Mouse (Mus musculus) liver, postnatal 0 days (tissue): ENCODE results near the gene Cyb561d2. TPM values are rescaled to one million over a fixed set of nuclear protein-coding genes. Genes with fewer than 3 reads are reported as not detected.

Experiments used
- ATAC-seq: fragments of 200-750 bp; cut with Nextera tagmentation; 2 replicates; pipeline ENCODE4 v1.8.0; 2017; ENCODE audit warnings: mild to moderate bottlenecking, moderate library complexity
- DNase-seq: peaks from one replicate; pipeline ENCODE4 v3.0.0-alpha.2; 2016
- H3K27ac ChIP-seq: fragments of 300-500 bp; sonication (generic); 2 replicates; pipeline ENCODE4 v1.5.1; 2014; ENCODE audit warnings: antibody characterized with exemption, moderate library complexity, mild to moderate bottlenecking, low read depth
- H3K27me3 ChIP-seq: fragments of 300-500 bp; sonication (generic); 2 replicates; pipeline ENCODE4 v1.6.1; 2014; ENCODE audit warnings: low read length, control low read depth, mixed read lengths; ENCODE audit not compliant: insufficient read depth
- H3K36me3 ChIP-seq: fragments of 300-500 bp; sonication (generic); replicated peaks from 2 replicates; pipeline ENCODE4 v1.6.1; 2014; ENCODE audit warnings: mild to moderate bottlenecking, control low read depth, low read length, moderate library complexity, mixed read lengths; ENCODE audit not compliant: insufficient read depth
- H3K4me1 ChIP-seq: fragments of 300-500 bp; sonication (generic); 2 replicates; pipeline ENCODE4 v1.6.1; 2014; ENCODE audit warnings: antibody characterized with exemption, mild to moderate bottlenecking, control low read depth; ENCODE audit not compliant: insufficient read depth
- H3K4me2 ChIP-seq: fragments of 300-500 bp; sonication (generic); 2 replicates; pipeline ENCODE4 v1.6.1; 2014; ENCODE audit warnings: low read depth, mild to moderate bottlenecking, low read length, moderate library complexity, mixed read lengths
- H3K4me3 ChIP-seq: fragments of 300-500 bp; sonication (generic); 2 replicates; pipeline ENCODE4 v1.5.1; 2014; ENCODE audit warnings: low read depth, low read length
- H3K9ac ChIP-seq: fragments of 300-500 bp; sonication (generic); replicated peaks from 2 replicates; pipeline ENCODE4 v1.6.1; 2014; ENCODE audit warnings: mild to moderate bottlenecking, moderate library complexity
- H3K9me3 ChIP-seq: fragments of 300-500 bp; sonication (generic); 2 replicates; pipeline ENCODE4 v1.6.1; 2016; ENCODE audit warnings: mild to moderate bottlenecking, control low read depth, low read length, mixed read lengths
- CTCF ChIP-seq: sonication (generic); IDR thresholded peaks from 2 replicates; pipeline ENCODE4 v1.5.1; 2016; ENCODE audit warnings: antibody characterized with exemption, low read depth
- EP300 ChIP-seq: IDR thresholded peaks from 2 replicates; pipeline ENCODE4 v1.6.1; 2016; ENCODE audit warnings: antibody characterized with exemption, low read depth, mild to moderate bottlenecking
- WGBS: fragments of 180-500 bp; shearing (Covaris S2); extraction: QIAGEN DNeasy Blood & Tissue Kit; methylation state at CpG from one replicate; pipeline ENCODE4 v1.1.7; 2014; ENCODE audit not compliant: insufficient replicate concordance; 5-methylcytosine and 5-hydroxymethylcytosine counted together
- polyA plus RNA-seq: library from polyadenylated mRNA; unstranded; fragments of >200 nt; fragmentation: Nextera tagmentation; extraction: Ambion mirVana; gene quantifications from 2 replicates; pipeline ENCODE4 v1.2.1, GENCODE M21; 2015

Cyb561d2 gene
- polyA plus RNA-seq, 1 experiment from 2014 or later: 18.5 TPM

DNA sequence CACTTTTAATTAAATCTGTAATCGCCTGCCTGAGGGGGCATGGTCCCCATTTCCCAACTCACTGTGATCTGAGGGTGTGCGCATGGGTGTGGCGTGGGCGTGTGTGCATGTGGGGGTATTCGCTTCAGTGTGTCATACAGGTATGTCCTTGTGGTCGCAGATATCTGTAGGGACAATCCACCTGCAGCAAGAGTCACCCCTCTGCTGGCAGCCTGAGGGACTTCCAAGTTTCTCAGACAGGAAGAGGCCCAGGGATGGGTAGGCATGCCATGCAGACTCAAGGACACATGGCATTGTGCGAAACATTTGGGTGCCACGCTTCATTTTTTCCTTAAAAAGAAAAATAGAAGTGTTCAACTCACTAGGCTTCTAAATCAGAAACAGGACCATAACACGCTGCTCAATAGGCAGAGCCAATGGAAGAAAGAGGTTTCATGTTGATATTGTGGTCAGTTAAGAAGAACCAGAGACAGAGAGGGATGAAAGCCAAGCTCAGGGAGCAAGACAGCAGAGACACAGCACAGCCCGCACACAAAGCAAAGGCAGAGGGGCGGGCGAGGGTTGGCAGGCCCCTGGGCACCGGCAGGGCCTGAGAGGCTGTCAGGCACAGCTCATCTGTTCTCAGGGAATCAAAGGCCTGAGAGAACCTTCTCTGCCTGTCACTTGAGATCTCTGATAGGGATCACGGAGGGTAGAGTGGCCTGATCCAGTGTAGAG, 31.5 kb downstream of the Cyb561d2 start:
- no peak overlapping the region for H3K4me2 ChIP-seq
- no peak for ATAC-seq
- no peak overlapping the region for H3K27ac ChIP-seq
- no peaks in the 10 kb centered on the region for H3K4me1 ChIP-seq
- WGBS: 79% methylated on average over 14 of the region's 14 CpGs
- no peaks in the 10 kb centered on the region for H3K27me3 ChIP-seq
- no peak overlapping the region for H3K9ac ChIP-seq
- H3K36me3 ChIP-seq: no peaks in the 10 kb centered on the region
- DNase-seq: no peak
- no peaks in the 10 kb centered on the region for H3K9me3 ChIP-seq
- TF ChIP-seq CTCF (no peak), EP300 (no peak)
- no peak overlapping the region for H3K4me3 ChIP-seq

DNA sequence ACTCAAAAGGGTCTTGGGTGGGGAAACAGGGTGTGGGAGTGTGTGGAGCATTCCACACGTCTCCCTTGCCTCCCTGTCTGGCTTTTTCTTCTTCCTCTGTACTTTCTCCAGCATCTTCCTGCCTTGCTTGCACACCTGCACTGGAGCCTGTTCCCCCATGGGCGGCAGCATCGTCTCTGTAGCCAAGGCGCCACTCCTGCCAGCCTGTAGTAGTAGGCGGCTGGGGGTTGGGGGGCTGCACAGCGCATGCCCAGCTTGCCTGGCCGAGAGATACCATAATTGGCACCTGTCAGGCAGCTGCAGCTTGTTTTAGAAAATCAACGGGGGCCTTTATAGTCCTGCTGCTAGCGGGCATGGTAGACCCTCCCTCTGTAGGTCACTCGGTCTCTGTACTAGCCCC, 33.7 kb downstream of the Cyb561d2 start:
- no peak for ATAC-seq
- no peaks in the 10 kb centered on the region for H3K9me3 ChIP-seq
- H3K9ac ChIP-seq: no peak overlapping the region
- no peak overlapping the region for H3K4me2 ChIP-seq
- no peak overlapping the region for H3K27ac ChIP-seq
- no peak overlapping the region for H3K4me3 ChIP-seq
- no peaks in the 10 kb centered on the region for H3K36me3 ChIP-seq
- DNase-seq: no peak
- no peaks in the 10 kb centered on the region for H3K27me3 ChIP-seq
- TF ChIP-seq EP300 (no peak), CTCF (no peak)
- H3K4me1 ChIP-seq: no peaks in the 10 kb centered on the region
- WGBS: 52% methylated on average over 10 of the region's 10 CpGs

DNA sequence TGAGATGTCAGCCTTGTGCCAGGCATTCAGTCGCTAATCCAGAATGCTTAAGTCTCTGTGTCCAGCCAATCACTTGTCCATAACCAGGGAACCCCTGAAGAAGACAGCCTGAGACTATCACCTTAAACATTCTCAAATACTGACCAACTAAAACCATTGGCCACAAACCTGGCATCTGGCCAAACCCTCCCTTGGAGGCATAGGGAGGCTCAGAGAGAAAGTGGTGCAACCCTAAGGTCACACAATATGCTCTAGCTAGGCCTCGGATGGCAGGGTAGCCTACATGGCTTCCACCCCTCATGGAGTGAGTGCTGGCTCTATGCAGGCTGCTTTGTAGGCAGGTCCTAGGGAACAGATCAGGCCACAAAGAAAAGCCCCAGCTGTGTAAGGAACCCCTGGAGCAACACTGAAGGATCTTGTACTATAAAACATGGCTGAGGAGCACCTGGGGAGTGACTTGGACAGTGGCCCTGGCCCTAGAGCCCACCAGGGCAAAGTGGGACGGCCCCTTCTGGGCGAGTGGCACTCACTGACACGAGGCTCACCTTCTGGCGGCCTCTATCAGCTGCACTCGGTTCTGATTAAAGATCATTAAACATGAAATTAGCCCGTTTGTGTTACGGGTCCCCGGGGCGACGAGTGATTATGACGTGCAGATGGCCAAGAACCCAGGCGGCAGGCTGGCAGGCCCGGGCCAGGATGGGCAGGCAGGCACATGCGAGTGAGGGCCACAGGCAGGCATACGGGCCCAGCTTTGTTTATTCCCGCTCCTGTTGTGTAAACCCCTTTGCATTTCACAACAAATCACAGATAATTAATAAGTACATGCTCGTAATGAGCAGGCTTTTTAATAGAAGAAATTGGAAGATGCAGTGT, 37.1 kb downstream of the Cyb561d2 start:
- Histone ChIP-seq H3K36me3 (no peaks in the 10 kb centered on the region), H3K4me1 (no peaks in the 10 kb centered on the region), H3K4me3 (no peak overlapping the region), H3K9me3 (no peaks in the 10 kb centered on the region), H3K9ac (no peak overlapping the region), H3K27me3 (no peaks in the 10 kb centered on the region), H3K4me2 (no peak overlapping the region), H3K27ac (no peak overlapping the region)
- DNase-seq (no peak), ATAC-seq (no peak)
- WGBS: 77% methylated on average over 19 of the region's 19 CpGs
- TF ChIP-seq EP300: no peak
- TF ChIP-seq CTCF: no peak

DNA sequence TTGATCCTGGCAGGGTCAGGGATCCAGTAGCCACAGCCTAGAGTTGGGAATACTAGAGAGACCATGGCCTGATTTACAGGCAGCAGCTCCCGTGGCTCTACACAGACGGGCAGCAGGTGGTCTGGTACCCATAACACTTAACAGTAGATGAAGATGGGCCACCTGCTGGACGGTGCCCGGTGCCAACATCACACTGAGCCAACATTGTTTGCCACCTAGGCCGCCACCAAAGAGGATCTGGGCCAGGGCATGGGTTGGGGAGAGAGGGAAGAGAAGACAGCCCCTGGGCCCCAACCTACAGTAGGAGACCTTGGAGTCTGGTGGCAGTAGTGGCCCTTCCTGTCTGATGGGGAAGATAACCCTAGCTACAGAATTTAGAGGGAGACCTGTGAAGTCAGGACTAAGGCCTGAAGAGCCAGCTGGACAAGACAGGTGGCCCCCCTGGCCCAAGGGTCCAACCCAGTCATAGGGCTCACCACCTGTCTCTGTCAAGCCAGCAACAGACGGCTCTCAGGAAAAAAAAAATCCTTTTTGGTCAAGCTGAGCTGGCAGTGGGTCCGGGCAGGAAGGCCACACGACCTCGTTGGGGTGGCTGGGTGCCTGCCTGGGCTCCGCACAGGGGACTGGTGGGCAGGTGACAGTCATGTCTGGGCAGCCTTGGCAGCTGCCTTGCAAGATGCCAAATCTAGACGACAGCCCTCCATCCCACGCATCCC, 39.7 kb downstream of the Cyb561d2 start:
- no peak for ATAC-seq
- no peak for DNase-seq
- WGBS: 76% methylated on average over 12 of the region's 12 CpGs
- H3K9ac ChIP-seq: no peak overlapping the region
- no peak overlapping the region for H3K27ac ChIP-seq
- no peak overlapping the region for H3K4me2 ChIP-seq
- H3K27me3 ChIP-seq: no peaks in the 10 kb centered on the region
- H3K4me3 ChIP-seq: no peak overlapping the region
- no peaks in the 10 kb centered on the region for H3K36me3 ChIP-seq
- H3K9me3 ChIP-seq: no peaks in the 10 kb centered on the region
- no peaks in the 10 kb centered on the region for H3K4me1 ChIP-seq
- no peak for TF ChIP-seq EP300
- TF ChIP-seq CTCF: no peak

DNA sequence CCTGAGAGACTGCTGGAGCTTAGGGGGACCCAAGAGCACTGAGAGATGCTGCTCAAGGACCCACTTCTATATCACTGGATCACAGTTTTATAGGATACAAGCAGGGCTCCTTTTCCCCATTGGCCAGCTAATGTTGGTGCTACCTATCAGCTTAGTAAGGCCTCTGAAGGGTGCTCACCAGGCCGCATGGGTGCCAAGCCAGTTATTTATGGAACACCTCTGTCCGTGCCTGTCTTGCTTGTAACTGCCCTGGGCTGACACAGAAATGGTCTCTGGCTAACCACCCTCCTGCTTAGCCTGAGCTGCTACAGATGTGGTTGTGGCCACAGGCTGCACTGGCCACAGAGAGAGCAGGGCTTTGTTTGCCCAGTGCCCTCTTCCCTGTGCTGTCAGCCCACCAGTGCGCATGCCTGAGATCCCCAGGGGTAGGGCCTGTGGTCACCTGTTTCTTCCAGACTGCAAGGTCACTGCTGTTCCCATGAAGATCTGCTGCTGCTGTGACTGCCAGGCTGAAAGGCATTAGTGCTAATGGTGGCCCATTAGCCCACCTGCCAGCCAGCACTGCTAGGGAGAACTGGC, 41.2 kb downstream of the Cyb561d2 start:
- no peaks in the 10 kb centered on the region for H3K36me3 ChIP-seq
- H3K27me3 ChIP-seq: no peaks in the 10 kb centered on the region
- no peak overlapping the region for H3K4me3 ChIP-seq
- no peak for ATAC-seq
- no peak overlapping the region for H3K4me2 ChIP-seq
- no peak overlapping the region for H3K27ac ChIP-seq
- TF ChIP-seq CTCF: no peak
- TF ChIP-seq EP300: no peak
- 74% methylated on average over 3 of the region's 3 CpGs for WGBS
- H3K9me3 ChIP-seq: no peaks in the 10 kb centered on the region
- H3K9ac ChIP-seq: no peak overlapping the region
- no peaks in the 10 kb centered on the region for H3K4me1 ChIP-seq
- no peak for DNase-seq

DNA sequence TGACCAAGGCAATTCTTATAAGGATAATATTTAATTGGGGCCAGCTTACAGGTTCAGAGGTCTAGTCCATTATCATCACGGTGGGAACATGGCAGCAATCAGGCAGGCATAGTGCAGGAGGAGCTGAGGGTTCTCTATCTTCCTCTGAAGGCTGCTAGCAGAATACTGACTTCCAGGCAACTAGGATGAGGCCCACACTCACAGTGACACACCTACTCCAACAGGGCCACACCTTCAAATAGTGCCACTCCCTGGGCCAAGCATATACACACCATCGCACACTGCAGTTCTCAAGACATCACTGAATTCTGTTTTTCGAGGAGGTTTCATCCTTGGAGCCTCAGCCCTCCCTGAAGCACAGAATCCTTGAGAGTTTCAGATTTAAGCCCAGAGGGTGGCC, 45.6 kb downstream of the Cyb561d2 start:
- H3K27ac ChIP-seq: no peak overlapping the region
- TF ChIP-seq EP300 (no peak), CTCF (no peak)
- H3K4me2 ChIP-seq: no peak overlapping the region
- WGBS: 59% methylated on average over 3 of the region's 3 CpGs
- DNase-seq (no peak), ATAC-seq (no peak)
- no peak overlapping the region for H3K9ac ChIP-seq
- no peaks in the 10 kb centered on the region for H3K36me3 ChIP-seq
- no peaks in the 10 kb centered on the region for H3K9me3 ChIP-seq
- H3K27me3 ChIP-seq: no peaks in the 10 kb centered on the region
- no peaks in the 10 kb centered on the region for H3K4me1 ChIP-seq
- H3K4me3 ChIP-seq: no peak overlapping the region
